Mouse (Mus musculus) hindbrain, embryonic 11.5 days (tissue): ENCODE measurements at regions not wholly inside any gene's neighbourhood (a gene's known extent, or its start where the extent isn't known, plus 50 kb on each side); places are given as distances from the start of the nearest gene placed in this dataset.

Experiments used
- ATAC-seq: fragments of 200-750 bp; cut with Nextera tagmentation; 2 replicates; pipeline ENCODE4 v1.8.0; 2017; ENCODE audit warnings: mild to moderate bottlenecking, moderate TSS enrichment, moderate library complexity; ENCODE audit not compliant: low FRiP score
- DNase-seq: peaks from one replicate; pipeline ENCODE4 v3.0.0-alpha.2; 2015; ENCODE audit warnings: low spot score
- H3K27ac ChIP-seq: fragments of 300-500 bp; sonication (generic); 2 replicates; pipeline ENCODE4 v1.5.1; 2014; ENCODE audit warnings: mild to moderate bottlenecking, low read depth, low read length
- H3K27me3 ChIP-seq: fragments of 300-500 bp; sonication (generic); 2 replicates; pipeline ENCODE4 v1.6.1; 2014; ENCODE audit warnings: mild to moderate bottlenecking, low read length, moderate library complexity, mixed read lengths; ENCODE audit not compliant: control insufficient read depth, insufficient read depth
- H3K36me3 ChIP-seq: fragments of 300-500 bp; sonication (generic); 2 replicates; pipeline ENCODE4 v1.6.1; 2014; ENCODE audit warnings: mild to moderate bottlenecking, low read length, moderate library complexity, mixed read lengths; ENCODE audit not compliant: control insufficient read depth, insufficient read depth
- H3K4me1 ChIP-seq: fragments of 300-500 bp; sonication (generic); replicated peaks from 2 replicates; pipeline ENCODE4 v1.6.1; 2014; ENCODE audit warnings: low read length, mixed read lengths; ENCODE audit not compliant: control insufficient read depth, insufficient read depth
- H3K4me2 ChIP-seq: fragments of 300-500 bp; sonication (generic); replicated peaks from 2 replicates; pipeline ENCODE4 v1.6.1; 2014; ENCODE audit warnings: mild to moderate bottlenecking, low read depth, low read length
- H3K4me3 ChIP-seq: fragments of 300-500 bp; sonication (generic); 2 replicates; pipeline ENCODE4 v1.5.1; 2014; ENCODE audit warnings: low read depth, low read length
- H3K9ac ChIP-seq: fragments of 300-500 bp; sonication (generic); 2 replicates; pipeline ENCODE4 v1.6.1; 2014; ENCODE audit warnings: low read depth, low read length
- H3K9me3 ChIP-seq: fragments of 300-500 bp; sonication (generic); 2 replicates; pipeline ENCODE4 v1.6.1; 2016; ENCODE audit warnings: low read length; ENCODE audit not compliant: control insufficient read depth
- WGBS: fragments of 180-500 bp; shearing (Covaris S2); extraction: QIAGEN DNeasy Blood & Tissue Kit; methylation state at CpG from one replicate; pipeline ENCODE4 v1.1.7; 2014; 5-methylcytosine and 5-hydroxymethylcytosine counted together

GRCm38 (mm10) chr4:106206023-106206422 lies 110.0 kb upstream of the Usp24 start:
- H3K4me1 ChIP-seq, result no peaks in the 10 kb centered on the region
- H3K4me2 ChIP-seq, result no peak overlapping the region
- DNase-seq (no peak), ATAC-seq (no peak)
- no peaks in the 10 kb centered on the region for H3K9me3 ChIP-seq
- no peak overlapping the region for H3K4me3 ChIP-seq
- no peak overlapping the region for H3K9ac ChIP-seq
- H3K36me3 ChIP-seq, result no peaks in the 10 kb centered on the region
- H3K27ac ChIP-seq, result no peak overlapping the region; the same call in 1 of the 2 replicates
- no peaks in the 10 kb centered on the region for H3K27me3 ChIP-seq
- 50% methylated on average over 2 of the region's 2 CpGs for WGBS

GRCm38 (mm10) chr4:106209465-106209864 lies 106.5 kb upstream of the Usp24 start:
- Histone ChIP-seq H3K27me3 (no peaks in the 10 kb centered on the region), H3K27ac (no peak overlapping the region), H3K9me3 (no peaks in the 10 kb centered on the region), H3K4me3 (no peak overlapping the region), H3K4me1 (no peaks in the 10 kb centered on the region), H3K36me3 (no peaks in the 10 kb centered on the region), H3K9ac (no peak overlapping the region), H3K4me2 (no peak overlapping the region)
- ATAC-seq (no peak), DNase-seq (no peak)
- 85% methylated on average over 11 of the region's 11 CpGs for WGBS

GRCm38 (mm10) chr4:106209975-106210374 lies 106.0 kb upstream of the Usp24 start:
- ATAC-seq (no peak), DNase-seq (no peak)
- 96% methylated on average over 1 of the region's 1 CpGs for WGBS
- Histone ChIP-seq H3K9ac (no peak overlapping the region), H3K27ac (no peak overlapping the region), H3K4me3 (no peak overlapping the region), H3K4me1 (no peaks in the 10 kb centered on the region), H3K9me3 (no peaks in the 10 kb centered on the region), H3K36me3 (no peaks in the 10 kb centered on the region), H3K27me3 (no peaks in the 10 kb centered on the region), H3K4me2 (no peak overlapping the region)

- 83% methylated on average over 5 of the region's 5 CpGs for WGBS
- Histone ChIP-seq H3K27ac (no peak overlapping the region), H3K9me3 (no peaks in the 10 kb centered on the region), H3K4me2 (no peak overlapping the region), H3K27me3 (no peaks in the 10 kb centered on the region), H3K9ac (no peak overlapping the region), H3K4me1 (no peaks in the 10 kb centered on the region), H3K36me3 (no peaks in the 10 kb centered on the region), H3K4me3 (no peak overlapping the region)
- DNase-seq (no peak), ATAC-seq (no peak)
Measured at GRCm38 (mm10) chr4:106214170-106214569, 101.8 kb upstream of the Usp24 start.

- ATAC-seq, result no peak
- WGBS, result 89% methylated on average over 9 of the region's 9 CpGs
Measured at GRCm38 (mm10) chr4:106220621-106221020, 95.4 kb upstream of the Usp24 start.

GRCm38 (mm10) chr4:106225184-106225862 lies 90.7 kb upstream of the Usp24 start:
- Histone ChIP-seq H3K4me2 (no peak overlapping the region), H3K9ac (no peak overlapping the region), H3K9me3 (no peaks in the 10 kb centered on the region), H3K27me3 (no peaks in the 10 kb centered on the region), H3K27ac (no peak overlapping the region), H3K4me3 (no peak overlapping the region), H3K4me1 (no peaks in the 10 kb centered on the region), H3K36me3 (no peaks in the 10 kb centered on the region)
- 63% methylated on average over 12 of the region's 12 CpGs for WGBS
- no peak; the same call in 1 of the 2 replicates for ATAC-seq
- DNase-seq, result peak; percentile 83

More at GRCm38 (mm10) chr4:106220621-106221020, 95.4 kb upstream of the Usp24 start:
- Histone ChIP-seq H3K27me3 (no peaks in the 10 kb centered on the region), H3K4me2 (no peak overlapping the region), H3K4me1 (no peaks in the 10 kb centered on the region), H3K27ac (no peak overlapping the region), H3K9ac (no peak overlapping the region), H3K4me3 (no peak overlapping the region), H3K36me3 (no peaks in the 10 kb centered on the region), H3K9me3 (no peaks in the 10 kb centered on the region)
- DNase-seq, result no peak

- 76% methylated on average over 8 of the region's 8 CpGs for WGBS
- Histone ChIP-seq H3K27me3 (no peaks in the 10 kb centered on the region), H3K4me1 (no peaks in the 10 kb centered on the region), H3K36me3 (no peaks in the 10 kb centered on the region), H3K4me3 (no peak overlapping the region), H3K27ac (no peak overlapping the region), H3K9me3 (no peaks in the 10 kb centered on the region), H3K4me2 (no peak overlapping the region), H3K9ac (no peak overlapping the region)
- DNase-seq (no peak), ATAC-seq (no peak)
Measured at GRCm38 (mm10) chr4:106227428-106227827, 88.6 kb upstream of the Usp24 start.

- peak; percentile 35; the same call in 1 of the 2 replicates for ATAC-seq
- Histone ChIP-seq H3K9me3 (no peaks in the 10 kb centered on the region), H3K27me3 (no peaks in the 10 kb centered on the region), H3K36me3 (no peaks in the 10 kb centered on the region), H3K4me2 (no peak overlapping the region), H3K27ac (no peak overlapping the region), H3K4me3 (no peak overlapping the region), H3K9ac (no peak overlapping the region), H3K4me1 (no peaks in the 10 kb centered on the region)
- peak; percentile 82 for DNase-seq
- WGBS, result 44% methylated on average over 9 of the region's 9 CpGs
Measured at GRCm38 (mm10) chr4:106228534-106228933, 87.5 kb upstream of the Usp24 start.

GRCm38 (mm10) chr4:106229526-106229925 lies 86.5 kb upstream of the Usp24 start:
- no peaks in the 10 kb centered on the region for H3K9me3 ChIP-seq
- no peak for DNase-seq
- H3K4me3 ChIP-seq, result no peak overlapping the region
- ATAC-seq, result no peak
- 80% methylated on average over 3 of the region's 3 CpGs for WGBS
- no peaks in the 10 kb centered on the region for H3K4me1 ChIP-seq
- H3K36me3 ChIP-seq, result no peaks in the 10 kb centered on the region
- no peak overlapping the region for H3K27ac ChIP-seq
- no peak overlapping the region for H3K4me2 ChIP-seq
- H3K27me3 ChIP-seq, result no peaks in the 10 kb centered on the region
- H3K9ac ChIP-seq, result no peak overlapping the region
